Mouse (Mus musculus): Measurements from ENCODE around the gene Sned1.
A peak's percentile ranks its signal among the peaks of the same experiment; 100 is the strongest.
"Not testable (repeated sequence)": the region's sequence is repeated elsewhere in the genome, so short reads cannot be mapped to it uniquely, and the experiment has no call there.

The Sned1 gene

GRCm38 (mm10) chr1:93229221-93229620 lies 6.4 kb upstream of the Sned1 start:
- no peak for DNase-seq (ENCODE audit: low read depth, low spot score)

- DNase-seq (ENCODE audit: low read depth, low spot score) = no peak
Observed at GRCm38 (mm10) chr1:93229626-93230025, 6.0 kb upstream of the Sned1 start.

GRCm38 (mm10) chr1:93236545-93236924 lies 894 bp downstream of the Sned1 start:
- DNase-seq (ENCODE audit: low read depth, low spot score) = no peak

GRCm38 (mm10) chr1:93237676-93238075 lies 2.0 kb downstream of the Sned1 start:
- no peak for DNase-seq (ENCODE audit: low read depth, low spot score)

GRCm38 (mm10) chr1:93238201-93238600 lies 2.6 kb downstream of the Sned1 start:
- no peak for DNase-seq (ENCODE audit: low read depth, low spot score)

GRCm38 (mm10) chr1:93245936-93246335 lies 10.3 kb downstream of the Sned1 start:
- no peak for DNase-seq (ENCODE audit: low read depth, low spot score)

- DNase-seq (ENCODE audit: low read depth, low spot score) = no peak
Observed at GRCm38 (mm10) chr1:93252586-93252985, 16.9 kb downstream of the Sned1 start.

- no peak for DNase-seq (ENCODE audit: low read depth, low spot score)
Observed at GRCm38 (mm10) chr1:93255761-93256160, 20.1 kb downstream of the Sned1 start.

GRCm38 (mm10) chr1:93257560-93257959 lies 21.9 kb downstream of the Sned1 start:
- DNase-seq (ENCODE audit: low read depth, low spot score) = no peak

- no peak for DNase-seq (ENCODE audit: low read depth, low spot score)
Observed at GRCm38 (mm10) chr1:93267207-93267606, 31.6 kb downstream of the Sned1 start.

GRCm38 (mm10) chr1:93268246-93268645 lies 32.6 kb downstream of the Sned1 start:
- no peak for DNase-seq (ENCODE audit: low read depth, low spot score)

- DNase-seq (ENCODE audit: low read depth, low spot score) = no peak
Observed at GRCm38 (mm10) chr1:93270516-93271240, 35.0 kb downstream of the Sned1 start.

- DNase-seq (ENCODE audit: low read depth, low spot score) = no peak
Observed at GRCm38 (mm10) chr1:93271751-93272150, 36.1 kb downstream of the Sned1 start.

GRCm38 (mm10) chr1:93272409-93272821 lies 36.8 kb downstream of the Sned1 start:
- DNase-seq (ENCODE audit: low read depth, low spot score) = peak; percentile 7

GRCm38 (mm10) chr1:93275561-93275960 lies 39.9 kb downstream of the Sned1 start:
- peak; percentile 4 for DNase-seq (ENCODE audit: low read depth, low spot score)

GRCm38 (mm10) chr1:93277041-93277440 lies 41.4 kb downstream of the Sned1 start:
- no peak for DNase-seq (ENCODE audit: low read depth, low spot score)

GRCm38 (mm10) chr1:93289678-93290214 lies 54.1 kb downstream of the Sned1 start:
- DNase-seq (ENCODE audit: low read depth, low spot score) = no peak

- no peak for DNase-seq (ENCODE audit: low read depth, low spot score)
Observed at GRCm38 (mm10) chr1:93290956-93291355, 55.3 kb downstream of the Sned1 start.

GRCm38 (mm10) chr1:93291591-93291990 lies 56.0 kb downstream of the Sned1 start:
- DNase-seq (ENCODE audit: low read depth, low spot score) = no peak

- no peak for DNase-seq (ENCODE audit: low read depth, low spot score)
Observed at GRCm38 (mm10) chr1:93292006-93292405, 56.4 kb downstream of the Sned1 start.

- not testable (repeated sequence) for DNase-seq (ENCODE audit: low read depth, low spot score)
Observed at GRCm38 (mm10) chr1:93294491-93294890, 58.9 kb downstream of the Sned1 start.

GRCm38 (mm10) chr1:93299791-93300190 lies 64.2 kb downstream of the Sned1 start:
- DNase-seq (ENCODE audit: low read depth, low spot score) = no peak

- no peak for DNase-seq (ENCODE audit: low read depth, low spot score)
Observed at GRCm38 (mm10) chr1:93300578-93300977, 64.9 kb downstream of the Sned1 start.
